Mouse (Mus musculus) right cerebral cortex, adult 2 months (tissue): Measurements from ENCODE around the gene Utp20.
"Not testable (repeated sequence)": the region's sequence is repeated elsewhere in the genome, so short reads cannot be mapped to it uniquely, and the experiment has no call there.

Experiments used
- DNase-seq, 2 experiments: peaks; one replicate each; pipeline ENCODE4 v3.0.0; 2021 to 2022; ENCODE audit warnings: low spot score in 2 of 2

Gene Utp20

GRCm38 (mm10) chr10:88826188-88826946 lies at the start of gene Utp20:
TSS of gene Utp20 (minus strand) at chr10:88826804.
- DNase-seq: peak; percentile 86 to 92

GRCm38 (mm10) chr10:88874870-88875269 lies 48.3 kb upstream of the Utp20 start:
- no peak for DNase-seq

- DNase-seq: no peak
Observed at GRCm38 (mm10) chr10:88866017-88866416, 39.4 kb upstream of the Utp20 start.

- no peak for DNase-seq
Observed at GRCm38 (mm10) chr10:88862293-88862692, 35.7 kb upstream of the Utp20 start.

GRCm38 (mm10) chr10:88861416-88861815 lies 34.8 kb upstream of the Utp20 start:
- no peak for DNase-seq

- no peak for DNase-seq
Observed at GRCm38 (mm10) chr10:88860911-88861310, 34.3 kb upstream of the Utp20 start.

GRCm38 (mm10) chr10:88853326-88853725 lies 26.7 kb upstream of the Utp20 start:
- no peak for DNase-seq

GRCm38 (mm10) chr10:88849976-88850375 lies 23.4 kb upstream of the Utp20 start:
- no peak for DNase-seq

- no peak for DNase-seq
Observed at GRCm38 (mm10) chr10:88848876-88849476, 22.4 kb upstream of the Utp20 start.

GRCm38 (mm10) chr10:88834227-88834626 lies 7.6 kb upstream of the Utp20 start:
- DNase-seq: no peak

- no peak for DNase-seq
Observed at GRCm38 (mm10) chr10:88828361-88828760, 1.8 kb upstream of the Utp20 start.

GRCm38 (mm10) chr10:88827596-88827995 lies 992 bp upstream of the Utp20 start:
- DNase-seq: no peak

- not testable (repeated sequence) for DNase-seq
Observed at GRCm38 (mm10) chr10:88826947-88827306, 323 bp upstream of the Utp20 start.

- peak; percentile 23 to 39 for DNase-seq
Observed at GRCm38 (mm10) chr10:88817335-88817734, 9.3 kb downstream of the Utp20 start.

- DNase-seq: no peak
Observed at GRCm38 (mm10) chr10:88815256-88815655, 11.3 kb downstream of the Utp20 start.

- DNase-seq: no peak
Observed at GRCm38 (mm10) chr10:88811704-88812103, 14.9 kb downstream of the Utp20 start.

GRCm38 (mm10) chr10:88802236-88802635 lies 24.4 kb downstream of the Utp20 start:
- DNase-seq: no peak

- DNase-seq: no peak
Observed at GRCm38 (mm10) chr10:88799381-88799780, 27.2 kb downstream of the Utp20 start.

GRCm38 (mm10) chr10:88797452-88797851 lies 29.2 kb downstream of the Utp20 start:
- no peak for DNase-seq

- no peak for DNase-seq
Observed at GRCm38 (mm10) chr10:88796939-88797338, 29.7 kb downstream of the Utp20 start.

GRCm38 (mm10) chr10:88795226-88795625 lies 31.4 kb downstream of the Utp20 start:
- no peak for DNase-seq

GRCm38 (mm10) chr10:88794606-88795005 lies 32.0 kb downstream of the Utp20 start:
- no peak for DNase-seq

- no peak for DNase-seq
Observed at GRCm38 (mm10) chr10:88793671-88794070, 32.9 kb downstream of the Utp20 start.
